Mouse (Mus musculus) heart, adult 2 months (tissue): Measurements from ENCODE around the gene Nmur1.

Source experiments
- CTCF ChIP-seq: fragments of 200-600 bp; IDR thresholded peaks from 2 replicates; pipeline ENCODE4 v1.8.1; 2022; ENCODE audit warnings: antibody characterized with exemption, mild to moderate bottlenecking, moderate library complexity
- POLR2A ChIP-seq: fragments of 200-500 bp; IDR thresholded peaks from 2 replicates; pipeline ENCODE4 v1.6.1; 2011; ENCODE audit warnings: mild to moderate bottlenecking, low read depth, low read length, control low read depth; ENCODE audit not compliant: insufficient read depth

GRCm38 (mm10) chr1:86404834-86405233, 21.2 kb downstream of the Nmur1 start:
- TF ChIP-seq CTCF = peak; percentile 64
- TF ChIP-seq POLR2A = no peak
